Comparison of ENCODE assay signal across 26 mouse cellular contexts in the genomic region with DNA sequence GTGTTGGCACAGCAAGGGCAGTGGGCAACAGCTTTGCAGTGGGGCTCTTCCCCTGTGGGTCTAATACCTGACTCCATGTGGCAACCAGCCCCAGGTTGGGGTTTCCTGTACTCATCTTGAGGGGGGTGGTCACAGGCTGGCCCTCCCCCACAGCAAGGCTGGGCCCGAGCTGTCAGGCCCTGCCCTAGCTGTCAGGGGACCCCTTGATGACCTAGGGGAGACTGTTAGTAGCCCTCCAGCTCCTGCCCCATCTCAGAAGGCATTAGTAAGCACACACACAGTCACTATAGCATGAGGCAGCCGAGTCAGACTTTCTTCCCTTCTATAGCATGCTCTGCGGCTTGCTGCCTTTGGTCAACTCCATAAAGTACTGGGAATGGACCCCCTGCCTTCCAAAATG. TPM values are rescaled to one million over a fixed set of nuclear protein-coding genes. Genes with fewer than 3 reads are reported as not detected.
DNase-seq lines count a peak whose midpoint lies in the region; ATAC-seq and TF ChIP-seq lines count a peak whose summit lies in the region.
"Had no signal": no experiment of that assay in that cellular context is flagged by ENCODE, and none has a peak within 500 bp of the region (broad histone marks: within the 10 kb centered on the region; RNA-seq: fewer than 3 reads in every experiment).

No protein-coding gene starts in this region.

- TF ChIP-seq POLR2A in MEL (IDR thresholded peaks at IDR 0.05; ENCODE audit: control insufficient read depth in 1 of 2, insufficient read depth in 1 of 2, low read depth in 1 of 2, low read length in 2 of 2, poor library complexity in 1 of 2), result no peak

- TF ChIP-seq EP300 in MEL (IDR thresholded peaks at IDR 0.05; ENCODE audit: low read depth in 1 of 2, low read length in 2 of 2), result no peak

- no peaks in the 10 kb centered on the region; the same call in 1 of the 2 replicates for H3K79me2 ChIP-seq in MEL (ENCODE audit: control insufficient read depth, insufficient read depth, low read length, poor library complexity)

- 0 out of 2 replicates have a peak, but pooled peaks have one; percentile 24 for ATAC-seq in forebrain, embryonic 15.5 days (replicated peaks)
- no peak for ATAC-seq in forebrain, embryonic 11.5 days (replicated peaks; ENCODE audit: low FRiP score)
- ATAC-seq in hindbrain, embryonic 14.5 days (ENCODE audit: low FRiP score), result 0 out of 2 replicates have a peak, but pooled peaks have one; percentile 21
- ATAC-seq in hindbrain, embryonic 12.5 days (ENCODE audit: low FRiP score), result no peak
- ATAC-seq in hindbrain, postnatal 0 days, result peak; percentile 34; the same call in 1 of the 2 replicates
- ATAC-seq: CD4-positive, CD25-positive, alpha-beta regulatory T cell, adult 4 months; forebrain, embryonic 13.5 days had no signal

- no peak for TF ChIP-seq RAD21 in MEL (IDR thresholded peaks at IDR 0.05; ENCODE audit: low read depth, low read length)

- 84% methylated on average over 3 of the region's 3 CpGs for WGBS in forebrain, embryonic 15.5 days
- WGBS in forebrain, embryonic 11.5 days, result 90% methylated on average over 3 of the region's 3 CpGs
- WGBS in hindbrain, embryonic 14.5 days, result 87% methylated on average over 3 of the region's 3 CpGs
- WGBS in hindbrain, embryonic 12.5 days, result 95% methylated on average over 3 of the region's 3 CpGs
- WGBS in hindbrain, postnatal 0 days, result 95% methylated on average over 3 of the region's 3 CpGs
- 86% methylated on average over 3 of the region's 3 CpGs for WGBS in hindbrain, embryonic 10.5 days

- TF ChIP-seq CTCF in hindbrain, postnatal 0 days (IDR thresholded peaks at IDR 0.05; ENCODE audit: low read depth), result no peak
- no peak for TF ChIP-seq CTCF in MEL (IDR thresholded peaks at IDR 0.05 in 2 of 3, conservative IDR thresholded peaks at IDR 0.05 in 1 of 3; ENCODE audit: control insufficient read depth in 1 of 3, insufficient read depth in 1 of 3, low read depth in 2 of 3, low read length in 3 of 3, poor library complexity in 1 of 3, severe bottlenecking in 1 of 3)

- no peak overlapping the region for H3K9ac ChIP-seq in forebrain, embryonic 15.5 days (replicated peaks)
- no peak overlapping the region; the same call in 1 of the 2 replicates for H3K9ac ChIP-seq in forebrain, embryonic 11.5 days (ENCODE audit: low read length)
- no peak overlapping the region for H3K9ac ChIP-seq in hindbrain, embryonic 14.5 days
- no peak overlapping the region for H3K9ac ChIP-seq in hindbrain, embryonic 12.5 days
- no peak overlapping the region for H3K9ac ChIP-seq in hindbrain, postnatal 0 days (replicated peaks; ENCODE audit: low read length)
- no peak overlapping the region for H3K9ac ChIP-seq in MEL (ENCODE audit: control insufficient read depth, low read depth, low read length, poor library complexity, severe bottlenecking)
- H3K9ac ChIP-seq: embryonic facial prominence, embryonic 13.5 days; embryonic facial prominence, embryonic 15.5 days; forebrain, embryonic 13.5 days had no signal

- H3K27ac ChIP-seq in forebrain, embryonic 15.5 days (replicated peaks), result no peak overlapping the region
- H3K27ac ChIP-seq in forebrain, embryonic 11.5 days (ENCODE audit: low read depth, low read length), result no peak overlapping the region
- H3K27ac ChIP-seq in hindbrain, embryonic 14.5 days, result no peak overlapping the region
- no peak overlapping the region for H3K27ac ChIP-seq in hindbrain, embryonic 12.5 days
- no peak overlapping the region for H3K27ac ChIP-seq in hindbrain, postnatal 0 days
- no peak overlapping the region for H3K27ac ChIP-seq in hindbrain, embryonic 10.5 days
- H3K27ac ChIP-seq in MEL (ENCODE audit: control insufficient read depth, low read depth, low read length), result no peak overlapping the region
- H3K27ac ChIP-seq: embryonic facial prominence, embryonic 13.5 days; embryonic facial prominence, embryonic 15.5 days; forebrain, embryonic 10.5 days; forebrain, embryonic 13.5 days had no signal

- no peaks in the 10 kb centered on the region for H3K27me3 ChIP-seq in forebrain, embryonic 15.5 days
- H3K27me3 ChIP-seq in forebrain, embryonic 11.5 days (ENCODE audit: control insufficient read depth, insufficient read depth, low read length), result no peaks in the 10 kb centered on the region
- H3K27me3 ChIP-seq in hindbrain, embryonic 14.5 days (ENCODE audit: control insufficient read depth, insufficient read depth, low read length), result no peaks in the 10 kb centered on the region
- no peaks in the 10 kb centered on the region for H3K27me3 ChIP-seq in hindbrain, embryonic 12.5 days
- H3K27me3 ChIP-seq in hindbrain, postnatal 0 days (ENCODE audit: insufficient read depth, low read length), result no peaks in the 10 kb centered on the region
- H3K27me3 ChIP-seq in hindbrain, embryonic 10.5 days (ENCODE audit: insufficient read depth, poor library complexity, severe bottlenecking), result no peaks in the 10 kb centered on the region
- H3K27me3 ChIP-seq in MEL (ENCODE audit: control insufficient read depth in 1 of 2, insufficient read depth in 2 of 2, low read length in 2 of 2), result no peaks in the 10 kb centered on the region
- H3K27me3 ChIP-seq: CH12.LX; embryonic facial prominence, embryonic 13.5 days; embryonic facial prominence, embryonic 15.5 days; forebrain, embryonic 13.5 days had no signal

- no peak overlapping the region for H3K4me3 ChIP-seq in forebrain, embryonic 15.5 days
- H3K4me3 ChIP-seq in forebrain, embryonic 11.5 days (ENCODE audit: low read depth, low read length), result no peak overlapping the region
- H3K4me3 ChIP-seq in hindbrain, embryonic 14.5 days (replicated peaks; ENCODE audit: low read length), result no peak overlapping the region
- no peak overlapping the region for H3K4me3 ChIP-seq in hindbrain, embryonic 12.5 days
- H3K4me3 ChIP-seq in hindbrain, postnatal 0 days (ENCODE audit: low read length), result no peak overlapping the region
- no peak overlapping the region for H3K4me3 ChIP-seq in hindbrain, embryonic 10.5 days
- no peak overlapping the region for H3K4me3 ChIP-seq in MEL (ENCODE audit: control insufficient read depth in 1 of 2, insufficient read depth in 1 of 2, low read depth in 2 of 2, low read length in 2 of 2)
- H3K4me3 ChIP-seq: embryonic facial prominence, embryonic 13.5 days; embryonic facial prominence, embryonic 15.5 days; erythroblast, embryonic 14.5 days; forebrain, embryonic 10.5 days; forebrain, embryonic 13.5 days had no signal

- no peak for DNase-seq in forebrain, embryonic 11.5 days (ENCODE audit: low spot score)
- DNase-seq in hindbrain, embryonic 14.5 days (ENCODE audit: low spot score), result no peak
- no peak for DNase-seq in hindbrain, postnatal 0 days (ENCODE audit: low spot score)
- DNase-seq in hindbrain, embryonic 10.5 days (ENCODE audit: low spot score), result no peak
- DNase-seq in MEL (ENCODE audit: low read depth, low spot score), result no peak
- DNase-seq: adrenal gland, adult 2 months; adrenal gland, postnatal 10 days; adrenal gland, postnatal 25 days; B cell, adult 2 months; cerebellum, adult 11 months; cerebellum, adult 18-20 months; cerebellum, adult 8-10 months; cerebellum, adult 9-11 months; cerebellum, postnatal 14 days; cerebellum, postnatal 36 days; embryo, embryonic 11 days had no signal

- H3K4me2 ChIP-seq in forebrain, embryonic 15.5 days (replicated peaks), result no peak overlapping the region
- H3K4me2 ChIP-seq in forebrain, embryonic 11.5 days (ENCODE audit: low read depth, low read length, severe bottlenecking), result no peak overlapping the region
- H3K4me2 ChIP-seq in hindbrain, embryonic 14.5 days (replicated peaks), result no peak overlapping the region
- H3K4me2 ChIP-seq in hindbrain, embryonic 12.5 days (replicated peaks), result no peak overlapping the region
- H3K4me2 ChIP-seq in hindbrain, postnatal 0 days (ENCODE audit: low read depth, low read length), result no peak overlapping the region
- H3K4me2 ChIP-seq: embryonic facial prominence, embryonic 13.5 days; embryonic facial prominence, embryonic 15.5 days; forebrain, embryonic 13.5 days had no signal

- H3K9me3 ChIP-seq in forebrain, embryonic 15.5 days, result no peaks in the 10 kb centered on the region
- H3K9me3 ChIP-seq in forebrain, embryonic 11.5 days (ENCODE audit: control insufficient read depth, low read length), result no peaks in the 10 kb centered on the region
- no peaks in the 10 kb centered on the region for H3K9me3 ChIP-seq in hindbrain, embryonic 14.5 days (ENCODE audit: control insufficient read depth, low read length)
- H3K9me3 ChIP-seq in hindbrain, embryonic 12.5 days (replicated peaks), result no peaks in the 10 kb centered on the region
- H3K9me3 ChIP-seq in hindbrain, postnatal 0 days (ENCODE audit: low read length), result no peaks in the 10 kb centered on the region
- no peaks in the 10 kb centered on the region for H3K9me3 ChIP-seq in hindbrain, embryonic 10.5 days
- H3K9me3 ChIP-seq in MEL (replicated peaks; ENCODE audit: insufficient read depth, low read length), result no peaks in the 10 kb centered on the region
- H3K9me3 ChIP-seq: embryonic facial prominence, embryonic 13.5 days; embryonic facial prominence, embryonic 15.5 days; forebrain, embryonic 10.5 days; forebrain, embryonic 13.5 days; G1E had no signal

- H3K36me3 ChIP-seq in forebrain, embryonic 15.5 days, result peaks cover 96% of the 10 kb centered on the region
- peaks cover 48% of the 10 kb centered on the region for H3K36me3 ChIP-seq in forebrain, embryonic 11.5 days (ENCODE audit: control insufficient read depth, insufficient read depth, low read length)
- H3K36me3 ChIP-seq in hindbrain, embryonic 14.5 days (replicated peaks; ENCODE audit: control insufficient read depth, insufficient read depth), result peaks cover 100% of the 10 kb centered on the region
- peaks cover 99% of the 10 kb centered on the region for H3K36me3 ChIP-seq in hindbrain, embryonic 12.5 days
- peaks cover 90% of the 10 kb centered on the region for H3K36me3 ChIP-seq in hindbrain, postnatal 0 days (ENCODE audit: insufficient read depth, low read length)
- H3K36me3 ChIP-seq in hindbrain, embryonic 10.5 days, result peaks cover 100% of the 10 kb centered on the region
- H3K36me3 ChIP-seq in MEL (ENCODE audit: control insufficient read depth in 1 of 2, insufficient read depth in 2 of 2, low read length in 2 of 2), result peaks cover 0 to 91% of the 10 kb centered on the region in 2 experiments; a peak in 2 of 4 replicates

- no peaks in the 10 kb centered on the region for H3K4me1 ChIP-seq in forebrain, embryonic 15.5 days
- H3K4me1 ChIP-seq in forebrain, embryonic 11.5 days (replicated peaks; ENCODE audit: control insufficient read depth, insufficient read depth, low read length), result no peaks in the 10 kb centered on the region
- no peaks in the 10 kb centered on the region for H3K4me1 ChIP-seq in hindbrain, embryonic 14.5 days (replicated peaks; ENCODE audit: control insufficient read depth, insufficient read depth, low read length)
- H3K4me1 ChIP-seq in hindbrain, embryonic 12.5 days, result no peaks in the 10 kb centered on the region
- H3K4me1 ChIP-seq in hindbrain, postnatal 0 days (ENCODE audit: insufficient read depth, low read length), result no peaks in the 10 kb centered on the region
- no peaks in the 10 kb centered on the region for H3K4me1 ChIP-seq in hindbrain, embryonic 10.5 days (replicated peaks)
- no peaks in the 10 kb centered on the region for H3K4me1 ChIP-seq in MEL (ENCODE audit: control insufficient read depth in 1 of 2, insufficient read depth in 2 of 2, low read length in 2 of 2)
- H3K4me1 ChIP-seq: embryonic facial prominence, embryonic 13.5 days; embryonic facial prominence, embryonic 15.5 days; forebrain, embryonic 10.5 days; forebrain, embryonic 13.5 days had no signal

RNA-seq across cellular contexts. Expression of a gene that starts 15.9 kb away (rescaled TPM):
- 45.7 and 49.1 TPM in 2 replicates for polyA plus RNA-seq in forebrain, embryonic 15.5 days (2015; fragmentation: Nextera tagmentation; extraction: Ambion mirVana)
- 58.2 and 61.5 TPM in 2 replicates for polyA plus RNA-seq in forebrain, embryonic 11.5 days (2014; fragmentation: Nextera tagmentation; extraction: Ambion mirVana)
- 39.3 and 39.7 TPM in 2 replicates for polyA plus RNA-seq in hindbrain, embryonic 14.5 days (2014; fragmentation: Nextera tagmentation; extraction: Ambion mirVana)
- 42.1 and 47.8 TPM in 2 replicates for polyA plus RNA-seq in hindbrain, embryonic 12.5 days (2016; fragmentation: Nextera tagmentation; extraction: Ambion mirVana)
- total RNA-seq in hindbrain, postnatal 0 days (2014; rRNA removed), result 37.1 and 46.7 TPM in 2 replicates
- 38.6 and 44.5 TPM in 2 replicates for polyA plus RNA-seq in hindbrain, postnatal 0 days (2015; fragmentation: Nextera tagmentation; extraction: Ambion mirVana)
- polyA plus RNA-seq in hindbrain, embryonic 10.5 days (2016; fragmentation: Nextera tagmentation; extraction: Ambion mirVana), result 63.3 and 68.7 TPM in 2 replicates
- 173 and 199 TPM in 2 replicates for total RNA-seq in MEL (2012; rRNA removed)
- polyA plus RNA-seq in MEL (2012; ENCODE audit: insufficient read depth in 1 of 2, insufficient read length in 2 of 2, low read depth in 1 of 2, low replicate concordance in 2 of 2, missing spikeins in 1 of 2), result 100 to 1,000 TPM in 1 of 2 experiments, not detected in 1; 244 TPM

RNA-seq across cellular contexts. Expression of a gene that starts 28.0 kb away (rescaled TPM):
- polyA plus RNA-seq in forebrain, embryonic 15.5 days (2015; fragmentation: Nextera tagmentation; extraction: Ambion mirVana), result 306 and 307 TPM in 2 replicates
- polyA plus RNA-seq in forebrain, embryonic 11.5 days (2014; fragmentation: Nextera tagmentation; extraction: Ambion mirVana), result 295 and 297 TPM in 2 replicates
- polyA plus RNA-seq in hindbrain, embryonic 14.5 days (2014; fragmentation: Nextera tagmentation; extraction: Ambion mirVana), result 188 and 201 TPM in 2 replicates
- polyA plus RNA-seq in hindbrain, embryonic 12.5 days (2016; fragmentation: Nextera tagmentation; extraction: Ambion mirVana), result 283 and 294 TPM in 2 replicates
- 89.5 and 108 TPM in 2 replicates for total RNA-seq in hindbrain, postnatal 0 days (2014; rRNA removed)
- polyA plus RNA-seq in hindbrain, postnatal 0 days (2015; fragmentation: Nextera tagmentation; extraction: Ambion mirVana), result 174 and 184 TPM in 2 replicates
- 270 and 300 TPM in 2 replicates for polyA plus RNA-seq in hindbrain, embryonic 10.5 days (2016; fragmentation: Nextera tagmentation; extraction: Ambion mirVana)
- total RNA-seq in MEL (2012; rRNA removed), result 210 and 235 TPM in 2 replicates
- polyA plus RNA-seq in MEL (2012; ENCODE audit: insufficient read depth in 1 of 2, insufficient read length in 2 of 2, low read depth in 1 of 2, low replicate concordance in 2 of 2, missing spikeins in 1 of 2), result 100 to 1,000 TPM in 1 of 2 experiments, 10 to 100 TPM in 1; 67.4 to 519 TPM

RNA-seq across cellular contexts. Expression of a gene that starts 29.0 kb away (rescaled TPM):
- polyA plus RNA-seq in forebrain, embryonic 15.5 days (2015; fragmentation: Nextera tagmentation; extraction: Ambion mirVana), result 74.7 and 77.1 TPM in 2 replicates
- 72.8 and 74.0 TPM in 2 replicates for polyA plus RNA-seq in forebrain, embryonic 11.5 days (2014; fragmentation: Nextera tagmentation; extraction: Ambion mirVana)
- 58.3 and 60.7 TPM in 2 replicates for polyA plus RNA-seq in hindbrain, embryonic 14.5 days (2014; fragmentation: Nextera tagmentation; extraction: Ambion mirVana)
- 81.0 and 83.9 TPM in 2 replicates for polyA plus RNA-seq in hindbrain, embryonic 12.5 days (2016; fragmentation: Nextera tagmentation; extraction: Ambion mirVana)
- total RNA-seq in hindbrain, postnatal 0 days (2014; rRNA removed), result 75.3 and 80.4 TPM in 2 replicates
- 53.5 and 58.6 TPM in 2 replicates for polyA plus RNA-seq in hindbrain, postnatal 0 days (2015; fragmentation: Nextera tagmentation; extraction: Ambion mirVana)
- 75.1 and 80.4 TPM in 2 replicates for polyA plus RNA-seq in hindbrain, embryonic 10.5 days (2016; fragmentation: Nextera tagmentation; extraction: Ambion mirVana)
- 110 and 117 TPM in 2 replicates for total RNA-seq in MEL (2012; rRNA removed)
- 100 to 1,000 TPM; 237 to 832 TPM for polyA plus RNA-seq in MEL (2012; ENCODE audit: insufficient read depth in 1 of 2, insufficient read length in 2 of 2, low read depth in 1 of 2, low replicate concordance in 2 of 2, missing spikeins in 1 of 2)

Comparison
In these comparisons a context has a peak if more than half of its experiments do, and no peak if none do; other contexts are left out.
1. ATAC-seq: peak in forebrain, embryonic 15.5 days (single experiment), hindbrain, embryonic 14.5 days (single experiment) and hindbrain, postnatal 0 days (single experiment); none in forebrain, embryonic 11.5 days (single experiment) and hindbrain, embryonic 12.5 days (single experiment).